Mouse (Mus musculus) liver, embryonic 14.5 days (tissue): ENCODE results near the gene Ddx31.

ENCODE experiments used
- CTCF ChIP-seq: IDR thresholded peaks from 2 replicates; pipeline ENCODE4 v1.5.1; 2016; ENCODE audit warnings: antibody characterized with exemption, low read depth, control low read depth
- EP300 ChIP-seq: IDR thresholded peaks from 2 replicates; pipeline ENCODE4 v1.6.1; 2016; ENCODE audit warnings: antibody characterized with exemption, low read depth

GRCm38 (mm10) chr2:28884914-28885313, 44.7 kb downstream of the Ddx31 start:
- no peak for TF ChIP-seq CTCF
- TF ChIP-seq EP300, result no peak
